Mouse (Mus musculus) layer of hippocampus, adult 9-10 months (tissue): Measurements from ENCODE around the gene Maml3.

Source experiments
- DNase-seq: peaks from one replicate; pipeline ENCODE4 v3.0.0; 2022; ENCODE audit warnings: low spot score

The Maml3 gene

GRCm38 (mm10) chr3:51872771-51873170 lies 232.1 kb downstream of the Maml3 start:
- no peak for DNase-seq

- no peak for DNase-seq
Measured at GRCm38 (mm10) chr3:51871346-51871745, 233.5 kb downstream of the Maml3 start.

- no peak for DNase-seq
Measured at GRCm38 (mm10) chr3:51869980-51870379, 234.9 kb downstream of the Maml3 start.

GRCm38 (mm10) chr3:51868857-51869256 lies 236.0 kb downstream of the Maml3 start:
- DNase-seq, result no peak

GRCm38 (mm10) chr3:51866446-51866845 lies 238.4 kb downstream of the Maml3 start:
- no peak for DNase-seq

- DNase-seq, result no peak
Measured at GRCm38 (mm10) chr3:51861631-51862030, 243.2 kb downstream of the Maml3 start.

GRCm38 (mm10) chr3:51860458-51860857 lies 244.4 kb downstream of the Maml3 start:
- DNase-seq, result no peak

GRCm38 (mm10) chr3:51859208-51859607 lies 245.7 kb downstream of the Maml3 start:
- no peak for DNase-seq

GRCm38 (mm10) chr3:51854152-51854551 lies 250.7 kb downstream of the Maml3 start:
- DNase-seq, result no peak

GRCm38 (mm10) chr3:51853610-51854009 lies 251.3 kb downstream of the Maml3 start:
- no peak for DNase-seq

- DNase-seq, result no peak
Measured at GRCm38 (mm10) chr3:51852692-51853091, 252.2 kb downstream of the Maml3 start.

GRCm38 (mm10) chr3:51851596-51851995 lies 253.3 kb downstream of the Maml3 start:
- DNase-seq, result no peak

GRCm38 (mm10) chr3:51849462-51849861 lies 255.4 kb downstream of the Maml3 start:
- no peak for DNase-seq

GRCm38 (mm10) chr3:51847262-51847661 lies 257.6 kb downstream of the Maml3 start:
- no peak for DNase-seq

- DNase-seq, result no peak
Measured at GRCm38 (mm10) chr3:51844255-51844654, 260.6 kb downstream of the Maml3 start.

GRCm38 (mm10) chr3:51842140-51842539 lies 262.7 kb downstream of the Maml3 start:
- no peak for DNase-seq

- DNase-seq, result no peak
Measured at GRCm38 (mm10) chr3:51841598-51841997, 263.3 kb downstream of the Maml3 start.

- no peak for DNase-seq
Measured at GRCm38 (mm10) chr3:51841177-51841576, 263.7 kb downstream of the Maml3 start.

GRCm38 (mm10) chr3:51840095-51840805 lies 264.6 kb downstream of the Maml3 start:
- DNase-seq, result no peak

- DNase-seq, result no peak
Measured at GRCm38 (mm10) chr3:51839353-51839715, 265.5 kb downstream of the Maml3 start.

GRCm38 (mm10) chr3:51838696-51839352 lies 266.1 kb downstream of the Maml3 start:
- DNase-seq, result no peak

- DNase-seq, result no peak
Measured at GRCm38 (mm10) chr3:51832985-51833384, 271.9 kb downstream of the Maml3 start.

- DNase-seq, result no peak
Measured at GRCm38 (mm10) chr3:51830821-51831429, 274.0 kb downstream of the Maml3 start.
